ENCODE assay signal across 12 mouse cellular contexts in genomic region chr10:80139975-80140665, GRCm38 (mm10). TPM values are rescaled to one million over a fixed set of nuclear protein-coding genes. Genes with fewer than 3 reads are reported as not detected.
DNase-seq lines count a peak whose midpoint lies in the region; ATAC-seq lines count a peak whose summit lies in the region.
"Had no signal": no experiment of that assay in that cellular context is flagged by ENCODE, and none has a peak within 500 bp of the region (broad histone marks: within the 10 kb centered on the region; RNA-seq: fewer than 3 reads in every experiment).

No protein-coding gene starts in this region.

- peaks cover 72% of the 10 kb centered on the region for H3K4me1 ChIP-seq in heart, embryonic 13.5 days
- H3K4me1 ChIP-seq in midbrain, embryonic 10.5 days: peaks cover 86% of the 10 kb centered on the region
- H3K4me1 ChIP-seq in midbrain, embryonic 11.5 days (ENCODE audit: control insufficient read depth, insufficient read depth, low read length): peaks cover 34% of the 10 kb centered on the region
- peaks cover 64% of the 10 kb centered on the region for H3K4me1 ChIP-seq in forebrain, embryonic 15.5 days
- peaks cover 34% of the 10 kb centered on the region for H3K4me1 ChIP-seq in midbrain, embryonic 16.5 days (ENCODE audit: control insufficient read depth, insufficient read depth, low read length)

- peak overlapping the region; percentile 73; the same call in 1 of the 2 replicates for H3K4me3 ChIP-seq in heart, embryonic 13.5 days
- H3K4me3 ChIP-seq in midbrain, embryonic 10.5 days: peak overlapping the region; percentile 87
- no peak overlapping the region for H3K4me3 ChIP-seq in midbrain, embryonic 11.5 days (ENCODE audit: low read depth, low read length)
- peak overlapping the region; percentile 81; the same call in 1 of the 2 replicates for H3K4me3 ChIP-seq in forebrain, embryonic 15.5 days
- H3K4me3 ChIP-seq in midbrain, embryonic 16.5 days (ENCODE audit: low read depth, low read length): no peak overlapping the region

- 77% methylated on average over 11 of the region's 11 CpGs for WGBS in heart, embryonic 13.5 days
- WGBS in midbrain, embryonic 10.5 days: 77% methylated on average over 11 of the region's 11 CpGs
- WGBS in midbrain, embryonic 11.5 days: 73% methylated on average over 11 of the region's 11 CpGs
- 73% methylated on average over 11 of the region's 11 CpGs for WGBS in forebrain, embryonic 15.5 days
- 75% methylated on average over 11 of the region's 11 CpGs for WGBS in midbrain, embryonic 16.5 days

- no peak for DNase-seq in heart, adult 9 months (ENCODE audit: low spot score in 2 of 2)
- no peak for DNase-seq in midbrain, embryonic 10.5 days (ENCODE audit: low spot score)
- no peak for DNase-seq in midbrain, embryonic 11.5 days (ENCODE audit: low spot score, missing footprints)
- no peak for DNase-seq in spleen, postnatal 10 days (ENCODE audit: low spot score in 2 of 2)
- no peak for DNase-seq in urinary bladder, postnatal 10 days (ENCODE audit: low spot score)
- DNase-seq: gastrocnemius, postnatal 25 days; kidney, adult 2 months; lung, postnatal 36 days; spleen, adult 18-20 months had no signal

- H3K27me3 ChIP-seq in heart, embryonic 13.5 days (replicated peaks): peaks cover 46% of the 10 kb centered on the region
- peaks cover 49% of the 10 kb centered on the region for H3K27me3 ChIP-seq in midbrain, embryonic 10.5 days (ENCODE audit: low read depth, poor library complexity, severe bottlenecking)
- peaks cover 21% of the 10 kb centered on the region for H3K27me3 ChIP-seq in midbrain, embryonic 11.5 days (ENCODE audit: control insufficient read depth, insufficient read depth, low read length)
- no peaks in the 10 kb centered on the region for H3K27me3 ChIP-seq in forebrain, embryonic 15.5 days
- H3K27me3 ChIP-seq in midbrain, embryonic 16.5 days (ENCODE audit: control insufficient read depth, insufficient read depth, low read depth, low read length): no peaks in the 10 kb centered on the region

- H3K9ac ChIP-seq in heart, embryonic 13.5 days: peak overlapping the region; percentile 74; the same call in 1 of the 2 replicates
- H3K9ac ChIP-seq in midbrain, embryonic 11.5 days (ENCODE audit: low read length): no peak overlapping the region
- no peak overlapping the region for H3K9ac ChIP-seq in forebrain, embryonic 15.5 days (replicated peaks)
- no peak overlapping the region for H3K9ac ChIP-seq in midbrain, embryonic 16.5 days (ENCODE audit: low read depth, low read length)

- H3K27ac ChIP-seq in heart, embryonic 13.5 days (replicated peaks): peak overlapping the region; percentile 87; the same call in 1 of the 2 replicates
- H3K27ac ChIP-seq in midbrain, embryonic 10.5 days (replicated peaks): no peak overlapping the region
- no peak overlapping the region for H3K27ac ChIP-seq in midbrain, embryonic 11.5 days (ENCODE audit: low read depth, low read length)
- peak overlapping the region; percentile 89; the same call in 1 of the 2 replicates for H3K27ac ChIP-seq in forebrain, embryonic 15.5 days (replicated peaks)
- peak overlapping the region; percentile 96 for H3K27ac ChIP-seq in midbrain, embryonic 16.5 days (ENCODE audit: low read length)

- peaks cover 19% of the 10 kb centered on the region for H3K36me3 ChIP-seq in heart, embryonic 13.5 days
- peaks cover 37% of the 10 kb centered on the region for H3K36me3 ChIP-seq in midbrain, embryonic 10.5 days
- 0 out of 2 replicates have a peak, but pooled peaks cover 2% of the 10 kb centered on the region for H3K36me3 ChIP-seq in midbrain, embryonic 11.5 days (ENCODE audit: control insufficient read depth, insufficient read depth, low read length)
- peaks cover 20% of the 10 kb centered on the region for H3K36me3 ChIP-seq in forebrain, embryonic 15.5 days
- H3K36me3 ChIP-seq in midbrain, embryonic 16.5 days (ENCODE audit: control insufficient read depth, insufficient read depth, low read length): peaks cover 18% of the 10 kb centered on the region; the same call in 1 of the 2 replicates

- H3K4me2 ChIP-seq in heart, embryonic 13.5 days: peak overlapping the region; percentile 99
- H3K4me2 ChIP-seq in midbrain, embryonic 11.5 days: no peak overlapping the region
- H3K4me2 ChIP-seq in forebrain, embryonic 15.5 days (replicated peaks): no peak overlapping the region
- H3K4me2 ChIP-seq in midbrain, embryonic 16.5 days (ENCODE audit: low read length): no peak overlapping the region

- H3K9me3 ChIP-seq in heart, embryonic 13.5 days: no peaks in the 10 kb centered on the region
- no peaks in the 10 kb centered on the region for H3K9me3 ChIP-seq in midbrain, embryonic 10.5 days (replicated peaks)
- no peaks in the 10 kb centered on the region for H3K9me3 ChIP-seq in midbrain, embryonic 11.5 days (ENCODE audit: control insufficient read depth, low read length)
- no peaks in the 10 kb centered on the region for H3K9me3 ChIP-seq in forebrain, embryonic 15.5 days
- H3K9me3 ChIP-seq in midbrain, embryonic 16.5 days (replicated peaks; ENCODE audit: control insufficient read depth, low read length, poor library complexity, severe bottlenecking): no peaks in the 10 kb centered on the region

- ATAC-seq in heart, embryonic 13.5 days (ENCODE audit: extremely low read depth, insufficient number of reproducible peaks, low FRiP score, low TSS enrichment): no peak
- no peak for ATAC-seq in midbrain, embryonic 11.5 days (ENCODE audit: low FRiP score)
- no peak for ATAC-seq in forebrain, embryonic 15.5 days (replicated peaks)
- no peak for ATAC-seq in midbrain, embryonic 16.5 days

RNA-seq across cellular contexts. Expression of gene Cbarp, which starts 0.5 kb away (rescaled TPM):
- 1.6 and 2.5 TPM in 2 replicates for polyA plus RNA-seq in heart, embryonic 13.5 days (2015; fragmentation: Nextera tagmentation; extraction: Ambion mirVana)
- polyA plus RNA-seq in midbrain, embryonic 10.5 days (2016; fragmentation: Nextera tagmentation; extraction: Ambion mirVana): 7.8 and 9.3 TPM in 2 replicates
- 11.1 and 11.8 TPM in 2 replicates for polyA plus RNA-seq in midbrain, embryonic 11.5 days (2014; fragmentation: Nextera tagmentation; extraction: Ambion mirVana)
- polyA plus RNA-seq in forebrain, embryonic 15.5 days (2015; fragmentation: Nextera tagmentation; extraction: Ambion mirVana): 29.7 and 39.5 TPM in 2 replicates
- 70.3 and 81.6 TPM in 2 replicates for polyA plus RNA-seq in midbrain, embryonic 16.5 days (2015; fragmentation: Nextera tagmentation; extraction: Ambion mirVana)

RNA-seq across cellular contexts. Expression of gene Atp5d, which starts 1.7 kb away (rescaled TPM):
- polyA plus RNA-seq in heart, embryonic 13.5 days (2015; fragmentation: Nextera tagmentation; extraction: Ambion mirVana): 808 and 893 TPM in 2 replicates
- 463 and 481 TPM in 2 replicates for polyA plus RNA-seq in midbrain, embryonic 10.5 days (2016; fragmentation: Nextera tagmentation; extraction: Ambion mirVana)
- polyA plus RNA-seq in midbrain, embryonic 11.5 days (2014; fragmentation: Nextera tagmentation; extraction: Ambion mirVana): 329 and 355 TPM in 2 replicates
- polyA plus RNA-seq in forebrain, embryonic 15.5 days (2015; fragmentation: Nextera tagmentation; extraction: Ambion mirVana): 437 and 444 TPM in 2 replicates
- polyA plus RNA-seq in midbrain, embryonic 16.5 days (2015; fragmentation: Nextera tagmentation; extraction: Ambion mirVana): 433 and 454 TPM in 2 replicates

RNA-seq across cellular contexts. Expression of gene Midn, which starts 8.0 kb away (rescaled TPM):
- polyA plus RNA-seq in heart, embryonic 13.5 days (2015; fragmentation: Nextera tagmentation; extraction: Ambion mirVana): 15.6 and 15.7 TPM in 2 replicates
- polyA plus RNA-seq in midbrain, embryonic 10.5 days (2016; fragmentation: Nextera tagmentation; extraction: Ambion mirVana): 17.8 and 19.7 TPM in 2 replicates
- polyA plus RNA-seq in midbrain, embryonic 11.5 days (2014; fragmentation: Nextera tagmentation; extraction: Ambion mirVana): 66.0 and 71.3 TPM in 2 replicates
- 33.0 and 34.9 TPM in 2 replicates for polyA plus RNA-seq in forebrain, embryonic 15.5 days (2015; fragmentation: Nextera tagmentation; extraction: Ambion mirVana)
- polyA plus RNA-seq in midbrain, embryonic 16.5 days (2015; fragmentation: Nextera tagmentation; extraction: Ambion mirVana): 15.5 and 21.1 TPM in 2 replicates

RNA-seq across cellular contexts. Expression of gene Stk11, which starts 24.5 kb away (rescaled TPM):
- polyA plus RNA-seq in heart, embryonic 13.5 days (2015; fragmentation: Nextera tagmentation; extraction: Ambion mirVana): 12.0 and 13.0 TPM in 2 replicates
- 18.0 and 19.7 TPM in 2 replicates for polyA plus RNA-seq in midbrain, embryonic 10.5 days (2016; fragmentation: Nextera tagmentation; extraction: Ambion mirVana)
- 18.5 and 23.1 TPM in 2 replicates for polyA plus RNA-seq in midbrain, embryonic 11.5 days (2014; fragmentation: Nextera tagmentation; extraction: Ambion mirVana)
- 20.3 and 21.5 TPM in 2 replicates for polyA plus RNA-seq in forebrain, embryonic 15.5 days (2015; fragmentation: Nextera tagmentation; extraction: Ambion mirVana)
- 14.2 and 15.4 TPM in 2 replicates for polyA plus RNA-seq in midbrain, embryonic 16.5 days (2015; fragmentation: Nextera tagmentation; extraction: Ambion mirVana)

RNA-seq across cellular contexts. Expression of gene Cirbp, which starts 25.7 kb away (rescaled TPM):
- polyA plus RNA-seq in heart, embryonic 13.5 days (2015; fragmentation: Nextera tagmentation; extraction: Ambion mirVana): 87.9 and 96.4 TPM in 2 replicates
- 91.8 and 135 TPM in 2 replicates for polyA plus RNA-seq in midbrain, embryonic 10.5 days (2016; fragmentation: Nextera tagmentation; extraction: Ambion mirVana)
- 81.5 and 87.1 TPM in 2 replicates for polyA plus RNA-seq in midbrain, embryonic 11.5 days (2014; fragmentation: Nextera tagmentation; extraction: Ambion mirVana)
- 350 and 358 TPM in 2 replicates for polyA plus RNA-seq in forebrain, embryonic 15.5 days (2015; fragmentation: Nextera tagmentation; extraction: Ambion mirVana)
- polyA plus RNA-seq in midbrain, embryonic 16.5 days (2015; fragmentation: Nextera tagmentation; extraction: Ambion mirVana): 380 and 398 TPM in 2 replicates

Comparison
In these comparisons a context has a peak if more than half of its experiments do, and no peak if none do; other contexts are left out.
1. H3K27ac ChIP-seq: peak in heart, embryonic 13.5 days (single experiment), forebrain, embryonic 15.5 days (single experiment) and midbrain, embryonic 16.5 days (single experiment); none in midbrain, embryonic 10.5 days (single experiment) and midbrain, embryonic 11.5 days (single experiment).
2. H3K4me3 ChIP-seq: peak in heart, embryonic 13.5 days (single experiment), midbrain, embryonic 10.5 days (single experiment) and forebrain, embryonic 15.5 days (single experiment); none in midbrain, embryonic 11.5 days (single experiment) and midbrain, embryonic 16.5 days (single experiment).